Mouse (Mus musculus) monocyte, adult 59 days (primary cell): Measurements from ENCODE around the gene 4933402E13Rik. TPM values are rescaled to one million over a fixed set of nuclear protein-coding genes. Genes with fewer than 3 reads are reported as not detected.

Source experiments
- total RNA-seq, 2 experiments: library from RNA; stranded (reverse); gene quantifications; one replicate each; pipeline ENCODE4 v1.2.4; 2023

Gene 4933402E13Rik
- not detected for total RNA-seq

GRCm38 (mm10) chrX:62283199-62283598 is at the start of gene 4933402E13Rik:
Gene 4933402E13Rik, plus strand, starts transcription at chrX:62283499.

Other genes starting within 250 kb of the 4933402E13Rik start
- not detected for gene 4931400O07Rik, start 184.5 kb downstream of the 4933402E13Rik start, total RNA-seq